Mouse (Mus musculus): Measurements from ENCODE around the gene Agt. TPM values are rescaled to one million over a fixed set of nuclear protein-coding genes. Genes with fewer than 3 reads are reported as not detected.

Agt gene
- 10 to 100 TPM; 21.5 to 23.9 TPM for total RNA-seq (2021)

DNA sequence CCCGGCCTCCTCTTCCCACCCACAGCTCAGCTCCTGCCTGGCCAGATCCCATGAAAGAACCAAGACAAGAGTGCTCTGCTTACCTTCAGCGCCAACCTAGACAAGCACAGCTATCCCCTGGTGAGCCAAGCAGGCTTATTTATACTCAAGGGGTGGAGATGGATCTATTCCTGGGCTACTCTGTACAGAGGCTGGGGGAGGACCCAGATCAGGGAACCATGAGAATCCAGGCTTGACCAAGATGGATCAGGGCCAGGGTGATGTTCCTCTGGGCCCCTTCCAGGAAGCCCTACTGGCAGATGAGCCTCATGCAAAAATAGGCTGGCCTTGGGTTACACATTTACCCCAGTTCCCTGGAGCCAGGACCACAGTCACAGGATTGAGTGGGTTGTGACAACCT is at the start of gene Agt:
Agt (minus strand) TSS at position 114 of the 400 bp plus-strand sequence.
- peak in 1 of 2 experiments; percentile 79 for DNase-seq (ENCODE audit: low spot score in 2 of 2)

DNA sequence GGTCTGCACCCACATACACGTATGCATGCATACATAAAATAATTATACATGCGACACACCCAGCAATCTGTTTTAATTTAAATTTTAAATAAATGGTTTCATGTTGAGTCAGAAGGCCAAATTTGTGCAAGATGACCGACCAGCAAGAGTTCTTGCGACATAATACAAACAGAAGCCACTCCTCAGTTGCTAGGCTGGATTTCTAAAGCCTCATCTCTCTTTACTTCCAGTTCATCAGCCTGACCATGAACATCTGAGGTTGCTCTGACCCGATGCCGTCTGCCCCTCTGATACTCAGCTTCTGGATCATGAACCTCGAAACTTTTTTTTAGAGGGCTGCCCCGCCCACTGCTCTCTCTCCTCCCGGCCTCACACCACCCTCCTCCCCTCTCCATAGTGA is 48.7 kb upstream of the Agt start:
- DNase-seq (ENCODE audit: low spot score in 2 of 2), result no peak
- intact Hi-C loops (cut with DNase I), result loop anchor here (5.0 kb wide), 1 partner anchor 44 kb away; the partner anchor contains the start of gene 2310022B05Rik

More for the DNA sequence above, at the start of gene Agt:
- intact Hi-C loops (cut with DNase I), result no loop called here

DNA sequence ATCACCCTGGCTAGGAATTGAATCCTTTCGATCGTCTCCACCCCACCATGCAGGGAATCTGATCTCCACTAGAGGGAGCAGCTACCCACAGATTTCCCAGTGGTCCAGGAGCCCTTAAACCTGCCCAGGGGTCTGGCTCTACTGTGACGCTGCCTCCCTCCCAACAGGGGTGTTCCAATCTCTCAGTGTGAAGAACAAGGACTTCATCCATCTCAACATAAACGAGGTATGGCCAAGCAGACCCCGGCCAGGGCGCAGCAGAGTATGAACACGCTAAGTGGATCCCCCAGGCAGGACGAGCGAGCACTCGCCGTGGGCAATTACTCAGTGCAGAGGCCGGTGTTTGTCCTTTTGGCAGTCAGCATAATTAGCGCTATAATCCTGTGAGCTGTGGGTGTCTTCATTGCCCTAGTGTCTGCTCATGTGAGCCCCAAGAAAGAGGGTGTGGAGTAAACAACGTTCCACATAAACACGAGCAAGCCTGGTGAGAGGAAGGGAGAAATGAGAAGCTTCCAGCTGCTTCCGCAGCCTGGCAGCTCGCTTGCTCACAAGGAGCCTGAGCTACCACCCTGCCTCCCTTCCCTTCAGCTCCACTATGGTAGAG is 47.9 kb upstream of the Agt start:
- intact Hi-C loops (cut with DNase I), result loop anchor here (1.0 to 5.0 kb wide), 2 partner anchors 45 to 60 kb away; partner anchors contain the start of gene 2310022B05Rik
- DNase-seq (ENCODE audit: low spot score in 2 of 2), result peak; percentile 86 to 89

DNA sequence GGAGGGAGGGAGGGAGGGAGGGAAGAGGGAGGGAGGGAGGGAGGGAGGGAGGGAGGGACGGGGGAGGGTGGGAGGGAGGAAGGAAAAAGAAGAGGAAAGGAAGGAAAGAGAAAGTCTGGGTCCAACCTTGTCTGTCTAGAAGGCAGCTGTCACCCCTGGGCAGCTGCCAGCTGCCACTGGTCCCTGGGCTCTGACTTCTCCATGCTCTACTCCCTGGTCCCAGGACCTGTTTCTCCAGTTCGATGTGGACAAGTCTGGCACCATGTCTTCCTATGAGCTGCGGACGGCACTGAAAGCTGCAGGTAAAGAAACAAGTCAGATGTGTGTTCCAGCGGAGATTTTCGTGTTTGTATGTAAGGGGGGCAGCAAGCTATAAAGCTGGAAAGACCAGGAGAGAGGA is 44.8 kb upstream of the Agt start:
- intact Hi-C loops (cut with DNase I), result no loop called here
- DNase-seq (ENCODE audit: low spot score in 2 of 2), result no peak

DNA sequence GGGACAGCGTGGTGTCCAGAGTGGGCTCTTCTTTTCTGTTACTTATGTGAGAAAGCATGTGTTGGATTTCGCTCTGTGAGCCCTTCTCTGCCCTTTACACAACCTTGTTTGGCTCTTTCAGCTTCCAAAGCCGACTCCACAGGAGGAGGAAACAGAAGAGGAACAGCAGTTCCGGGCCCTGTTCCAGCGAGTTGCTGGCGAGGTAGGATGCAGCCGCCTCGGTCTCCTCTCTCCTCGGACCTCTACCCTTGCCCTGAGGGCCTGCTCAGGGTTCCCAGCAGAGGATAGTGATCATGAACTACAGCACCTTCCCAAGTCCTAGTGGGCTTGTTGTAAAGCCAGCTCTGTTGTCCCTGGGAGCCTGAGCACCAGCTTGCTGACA is 39.5 kb upstream of the Agt start:
- intact Hi-C loops (cut with DNase I), result no loop called here
- DNase-seq (ENCODE audit: low spot score in 2 of 2), result no peak

DNA sequence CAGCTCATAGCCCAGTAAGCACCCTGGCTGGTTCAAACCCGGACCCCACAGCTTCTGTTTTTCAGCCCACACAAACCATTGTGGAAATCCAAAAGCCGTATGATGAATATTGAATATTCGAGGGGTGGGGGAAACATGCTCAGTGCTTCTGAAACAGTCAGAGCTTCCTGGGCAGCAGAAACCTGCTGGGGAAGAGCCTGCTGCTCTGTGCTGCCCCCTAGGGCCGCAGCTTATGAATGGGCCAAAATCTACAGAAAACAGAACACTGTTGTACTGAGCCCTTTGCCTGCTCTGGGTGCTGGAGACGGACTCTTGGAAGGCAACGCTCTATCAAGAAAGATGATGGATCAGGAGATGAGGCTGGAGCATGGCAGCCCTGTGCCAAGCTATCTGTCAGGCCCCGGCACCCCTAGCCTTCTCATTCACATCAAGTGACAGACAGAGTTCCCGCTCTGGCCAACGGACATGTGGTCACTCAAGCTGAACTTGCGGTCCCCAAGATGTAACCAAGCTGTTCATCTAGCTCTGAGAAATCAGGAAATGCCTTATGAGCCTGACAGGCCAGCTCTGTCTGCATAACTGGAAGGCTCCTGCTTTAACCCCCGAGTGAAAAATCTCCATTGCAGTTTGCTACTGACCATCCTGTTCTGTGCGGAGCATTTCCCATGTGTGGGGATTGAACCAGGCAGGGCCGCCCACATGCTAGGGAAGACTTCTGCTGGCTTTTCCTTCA is 38.9 kb upstream of the Agt start:
- intact Hi-C loops (cut with DNase I), result no loop called here
- DNase-seq (ENCODE audit: low spot score in 2 of 2), result peak in 1 of 2 experiments; percentile 21

DNA sequence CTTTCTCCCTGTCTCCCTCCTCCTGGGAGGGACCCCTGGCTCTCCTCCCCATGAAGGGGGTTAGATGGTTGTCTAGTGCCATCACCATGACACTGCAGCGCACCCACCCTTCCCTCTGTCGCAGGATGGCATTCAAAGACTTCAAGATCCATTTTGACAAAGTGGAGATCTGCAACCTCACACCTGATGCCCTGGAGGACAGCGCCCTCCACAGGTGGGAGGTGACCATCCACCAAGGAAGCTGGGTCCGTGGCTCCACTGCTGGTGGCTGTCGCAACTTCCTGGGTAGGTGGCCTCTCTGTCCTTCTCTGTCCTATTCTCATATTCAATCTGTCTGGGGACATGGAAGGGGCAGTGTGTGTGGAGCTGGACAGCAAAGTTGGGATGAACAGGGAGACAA is 34.6 kb upstream of the Agt start:
- DNase-seq (ENCODE audit: low spot score in 2 of 2), result no peak
- intact Hi-C loops (cut with DNase I), result no loop called here

DNA sequence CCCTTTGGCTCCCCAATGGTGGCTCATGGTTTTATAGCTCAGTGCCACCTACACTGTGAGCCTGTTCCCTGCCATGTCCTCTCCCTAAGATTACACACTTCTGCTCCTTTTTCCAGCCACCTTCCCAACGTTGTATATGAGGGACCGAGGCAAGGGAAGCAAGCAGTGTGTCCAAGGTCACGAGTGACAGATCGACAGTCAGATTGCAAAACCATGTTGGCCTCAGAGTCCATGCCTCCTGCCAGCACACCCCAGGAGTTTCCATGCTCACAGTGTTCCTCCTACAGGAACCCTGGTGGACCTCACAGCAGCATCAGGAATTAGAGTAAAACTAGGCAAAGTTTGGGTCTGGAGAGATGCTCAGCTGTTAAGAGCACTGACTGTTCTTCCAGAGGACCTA is 19.9 kb upstream of the Agt start:
- intact Hi-C loops (cut with DNase I), result no loop called here
- DNase-seq (ENCODE audit: low spot score in 2 of 2), result no peak

DNA sequence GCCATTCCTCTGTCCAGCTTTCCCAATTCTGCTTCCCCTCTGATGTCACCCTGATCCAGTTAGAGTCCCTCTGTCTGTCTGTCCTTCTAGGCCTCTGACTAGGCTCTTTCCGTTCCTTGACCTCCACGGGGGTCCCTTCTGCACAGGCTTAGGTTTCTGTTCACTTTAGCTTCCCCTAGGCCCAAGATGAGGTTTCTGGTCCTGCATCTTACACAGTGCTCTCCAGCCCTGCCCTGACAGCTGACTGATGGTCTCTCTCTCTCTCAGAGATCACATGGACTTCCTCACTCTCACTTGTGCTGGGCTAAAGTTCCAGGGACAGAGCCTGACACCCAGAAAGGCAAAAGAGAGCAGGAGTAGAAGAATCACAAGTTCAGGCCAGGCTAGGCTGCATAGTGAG is 17.1 kb upstream of the Agt start:
- intact Hi-C loops (cut with DNase I), result no loop called here
- DNase-seq (ENCODE audit: low spot score in 2 of 2), result no peak

DNA sequence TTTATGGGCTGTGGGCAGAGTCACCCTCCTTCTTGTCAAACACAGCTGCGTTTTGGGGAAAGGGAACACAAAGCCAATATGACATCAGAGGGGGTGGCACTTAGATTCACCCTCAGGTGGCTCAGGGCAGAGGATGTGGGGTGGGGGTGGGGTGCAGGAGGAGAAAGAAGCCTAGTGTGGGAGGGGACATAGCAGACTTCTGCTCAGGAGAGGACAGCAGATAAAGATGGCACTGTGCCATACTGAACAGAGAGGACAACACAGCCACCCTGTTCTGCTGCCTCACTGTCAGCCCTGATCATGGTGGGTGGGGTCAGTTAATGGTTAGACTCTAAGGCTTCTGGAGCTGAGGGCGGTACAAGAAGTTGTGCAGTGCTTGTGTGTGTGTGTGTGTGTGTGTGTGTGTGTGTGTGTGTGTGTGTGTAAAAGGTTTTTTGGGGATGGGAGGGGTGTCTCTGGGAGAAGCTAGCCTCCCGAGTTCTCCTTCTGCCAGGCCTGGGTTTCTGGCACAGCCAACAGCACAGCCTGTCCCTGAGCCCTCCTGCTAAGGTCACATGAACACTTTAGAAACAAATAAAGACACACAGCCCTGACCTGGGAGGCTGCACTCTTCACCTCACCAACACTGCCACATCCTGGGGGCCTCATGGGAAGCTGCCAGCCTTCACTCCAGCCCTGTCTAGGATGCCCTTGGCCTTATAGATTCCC is 16.4 kb upstream of the Agt start:
- no peak for DNase-seq (ENCODE audit: low spot score in 2 of 2)
- intact Hi-C loops (cut with DNase I), result no loop called here

DNA sequence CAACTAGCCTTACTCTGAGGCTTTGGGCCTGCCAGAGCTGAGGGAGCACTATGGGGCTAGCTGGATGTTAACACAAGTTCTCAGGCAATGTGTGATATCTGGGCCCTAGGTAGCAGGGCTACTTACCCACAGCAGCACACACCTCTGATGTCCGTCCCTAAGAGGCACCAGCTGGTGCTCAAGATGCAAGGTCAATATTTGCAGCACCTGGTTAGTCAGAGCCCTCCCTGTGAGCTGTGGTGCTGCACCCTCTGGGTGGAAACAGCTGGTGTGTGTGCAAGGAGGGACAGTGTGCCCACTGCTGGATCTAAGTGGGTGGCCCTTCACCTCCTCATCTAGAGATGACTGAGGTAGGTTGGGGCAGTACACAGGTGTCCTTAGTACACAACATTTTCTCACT is 7.2 kb upstream of the Agt start:
- intact Hi-C loops (cut with DNase I), result no loop called here
- no peak for DNase-seq (ENCODE audit: low spot score in 2 of 2)

DNA sequence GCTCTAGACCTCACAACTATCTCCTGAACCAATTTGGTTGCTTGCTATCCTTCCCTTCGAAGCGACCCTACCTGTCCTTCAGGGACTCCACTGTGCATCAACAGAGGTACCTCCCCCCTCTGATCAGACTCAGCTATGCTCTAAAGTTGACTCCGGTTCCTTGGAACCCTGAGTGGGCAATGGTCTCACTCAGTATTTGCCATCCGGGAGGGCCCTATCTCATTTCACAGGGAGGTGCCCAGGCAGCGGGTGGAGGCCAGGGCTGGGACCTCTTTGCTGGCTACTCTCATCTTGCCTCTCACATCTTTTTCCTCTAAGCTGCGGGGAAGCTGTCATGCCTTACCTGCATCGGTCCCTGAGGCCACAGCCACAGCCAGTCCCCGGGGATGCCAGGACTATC is 6.3 kb upstream of the Agt start, which contains the start of gene Capn9:
Capn9 (plus strand) TSS at position 301 of the 400 bp plus-strand sequence.
- intact Hi-C loops (cut with DNase I), result no loop called here
- no peak for DNase-seq (ENCODE audit: low spot score in 2 of 2)

DNA sequence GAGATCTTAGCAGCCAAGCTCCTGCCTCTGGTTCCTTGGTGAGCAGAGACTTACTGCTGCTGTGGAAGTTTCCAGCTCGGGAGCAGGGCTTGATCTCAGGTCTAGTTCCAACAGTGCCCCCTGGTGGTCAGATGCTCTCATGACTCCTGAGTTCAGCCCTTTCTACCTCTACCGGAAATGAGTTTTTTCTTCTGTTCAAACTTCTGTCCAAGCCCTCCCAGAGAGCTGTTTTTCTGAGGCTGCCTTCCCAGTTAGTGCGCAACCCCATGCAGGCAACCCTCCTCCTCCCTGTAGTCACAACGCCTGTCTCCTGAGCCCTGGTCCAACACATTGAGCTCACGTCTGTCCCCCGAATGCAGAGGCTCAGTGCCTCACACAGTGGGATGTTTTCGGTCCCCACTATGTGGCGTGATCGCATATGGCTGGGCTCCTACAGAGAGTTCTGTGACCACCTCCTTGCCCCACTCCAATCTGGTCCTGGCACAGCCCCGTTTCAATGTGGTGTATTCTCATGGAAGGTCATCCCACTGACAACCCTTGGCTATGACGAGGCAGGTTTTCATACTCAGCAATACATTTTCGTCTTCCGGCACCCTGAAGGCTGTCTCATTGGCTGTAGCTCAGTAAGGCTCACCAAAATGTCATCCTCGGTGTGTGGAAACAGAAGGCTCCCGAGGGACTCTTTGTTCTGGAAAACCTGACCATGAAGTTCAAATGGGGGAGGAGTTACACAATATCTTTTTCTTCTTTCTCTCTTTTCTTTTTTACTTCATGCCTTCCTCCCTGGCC is 4.2 kb upstream of the Agt start:
- DNase-seq (ENCODE audit: low spot score in 2 of 2), result peak; percentile 92 to 95
- intact Hi-C loops (cut with DNase I), result loop anchor here (5.0 kb wide), 2 partner anchors 51 to 176 kb away; partner anchors contain the start of gene Cog2

DNA sequence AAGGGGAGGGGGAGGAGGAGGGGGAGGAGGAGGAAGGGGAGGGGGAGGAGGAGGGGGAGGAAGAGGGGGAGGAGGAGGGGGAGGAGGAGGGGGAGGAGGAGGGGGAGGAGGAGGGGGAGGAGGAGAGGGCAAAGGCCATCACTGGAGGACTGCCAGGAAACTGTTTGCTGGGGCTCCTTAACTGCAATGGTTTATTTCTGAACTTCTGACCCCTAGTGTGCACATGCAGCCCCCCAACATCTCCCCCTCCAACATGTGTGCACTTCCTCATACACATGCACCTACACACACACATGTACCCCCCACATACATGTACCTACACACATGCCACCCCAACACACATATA is 2.9 kb upstream of the Agt start:
- intact Hi-C loops (cut with DNase I), result loop anchor here (5.0 kb wide), 2 partner anchors 50 to 175 kb away; partner anchors contain the start of gene Cog2
- no peak for DNase-seq (ENCODE audit: low spot score in 2 of 2)

DNA sequence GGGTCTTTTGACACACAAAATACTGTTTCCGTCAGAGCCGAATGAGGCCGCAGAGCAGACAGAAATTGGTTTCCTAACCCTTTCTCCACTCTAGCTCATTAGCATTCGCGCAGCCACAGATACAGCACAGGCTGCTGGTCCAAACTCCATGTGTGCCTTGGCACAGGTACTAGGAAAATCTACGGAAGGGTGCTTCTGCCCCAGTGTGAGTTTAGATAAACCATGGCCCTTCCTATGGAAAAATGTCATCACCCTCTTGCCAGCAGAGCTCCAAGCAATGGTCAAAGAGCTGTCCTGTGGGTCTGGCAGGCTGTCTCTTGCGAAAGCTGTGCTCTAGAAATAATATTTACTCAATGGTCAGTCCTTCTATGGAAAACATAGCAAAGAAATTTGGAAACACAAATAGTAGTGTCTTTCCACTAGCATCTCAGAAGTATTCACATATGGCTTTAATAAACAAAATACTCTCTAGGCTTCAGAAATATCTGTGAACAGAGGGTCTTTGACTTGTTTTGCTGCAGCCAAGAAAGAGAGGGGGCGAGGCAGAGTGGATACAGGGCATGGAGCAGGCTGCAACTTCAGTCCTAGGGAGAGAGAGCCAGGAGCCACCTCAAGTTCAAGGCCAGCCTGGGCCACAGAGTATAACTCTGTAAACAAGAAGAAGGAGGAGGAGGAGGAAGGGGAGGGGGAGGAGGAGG is 2.4 kb upstream of the Agt start:
- intact Hi-C loops (cut with DNase I), result loop anchor here (5.0 kb wide), 2 partner anchors 50 to 175 kb away; partner anchors contain the start of gene Cog2
- no peak for DNase-seq (ENCODE audit: low spot score in 2 of 2)

DNA sequence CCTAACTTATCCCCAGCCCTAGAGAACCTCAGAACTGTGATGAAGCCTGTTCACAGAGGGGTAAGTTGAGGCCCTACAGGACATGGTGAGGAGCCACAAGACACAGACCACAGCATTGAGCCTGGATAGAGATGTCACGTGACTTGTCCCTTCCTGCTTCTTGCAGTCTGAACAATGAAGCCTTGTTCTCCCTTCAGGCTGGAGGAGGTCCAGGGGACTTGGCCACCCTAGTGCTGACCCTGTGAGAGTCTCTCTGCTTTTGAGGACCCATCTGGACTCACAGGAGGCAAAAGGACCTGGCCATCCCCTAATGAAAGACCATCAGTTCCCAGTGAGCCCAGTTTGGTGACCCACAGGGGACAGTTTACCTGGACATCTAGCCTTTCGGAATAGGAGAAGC is 406 bp downstream of the Agt start:
- DNase-seq (ENCODE audit: low spot score in 2 of 2), result peak in 1 of 2 experiments; percentile 63
- intact Hi-C loops (cut with DNase I), result no loop called here

DNA sequence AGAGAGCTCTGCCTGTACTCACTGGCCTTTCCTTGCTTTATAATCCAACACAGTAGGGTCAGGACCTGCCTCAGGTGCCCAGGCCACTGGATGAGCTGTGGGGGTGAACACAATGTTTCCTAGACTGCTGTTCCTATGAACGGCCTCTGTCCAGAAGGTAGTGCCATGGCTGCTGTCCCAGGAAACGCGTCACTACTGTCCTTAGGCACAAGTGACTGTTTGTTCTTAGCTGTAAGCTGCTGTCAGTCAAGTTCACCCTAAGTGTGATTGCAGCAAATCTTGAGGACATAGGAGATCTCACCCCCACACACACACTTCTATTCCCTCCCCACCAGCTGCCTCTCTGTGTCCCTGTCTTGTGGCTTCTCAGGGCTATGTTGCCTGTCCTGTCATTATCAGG is 1.9 kb downstream of the Agt start:
- intact Hi-C loops (cut with DNase I), result no loop called here
- no peak for DNase-seq (ENCODE audit: low spot score in 2 of 2)

DNA sequence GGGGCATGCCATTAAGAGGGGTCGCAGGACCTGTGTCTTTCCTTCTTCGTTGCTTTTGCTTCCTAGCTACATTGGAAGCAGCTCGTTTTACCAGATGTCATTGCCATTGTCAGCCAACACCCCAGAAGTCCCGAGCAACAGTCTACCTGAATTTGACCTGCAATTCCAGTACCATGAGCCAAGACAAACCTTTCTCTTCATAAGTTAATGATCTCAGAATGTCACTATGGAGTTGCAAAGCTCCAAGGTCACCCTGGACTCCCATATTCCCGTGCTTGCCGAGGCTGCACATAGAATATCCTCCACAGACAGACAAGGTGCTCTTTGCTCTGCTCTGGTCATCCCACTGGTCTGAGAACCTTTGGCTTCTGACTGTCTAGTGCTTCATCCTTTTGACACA is 2.4 kb downstream of the Agt start:
- intact Hi-C loops (cut with DNase I), result no loop called here
- no peak for DNase-seq (ENCODE audit: low spot score in 2 of 2)

DNA sequence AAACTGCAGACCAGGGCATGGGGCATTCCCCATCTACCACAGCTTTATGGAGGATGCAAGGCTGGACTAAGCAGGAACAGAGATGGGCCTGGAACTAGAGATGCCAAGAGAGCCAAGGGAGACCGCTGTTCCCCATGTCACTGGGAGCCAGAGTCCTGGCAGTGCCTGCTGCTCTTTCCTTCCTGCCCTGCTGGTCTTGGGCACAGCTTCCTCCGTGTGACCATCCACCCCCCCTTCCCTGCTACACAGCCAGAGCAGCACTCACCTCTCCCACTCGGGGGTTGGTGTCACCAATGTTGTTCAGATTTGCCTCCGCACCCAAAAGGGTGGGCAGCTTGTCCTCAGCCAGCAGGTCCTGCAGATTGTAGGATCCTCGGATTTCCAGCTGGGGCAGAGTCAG is 12.0 kb downstream of the Agt start:
- intact Hi-C loops (cut with DNase I), result no loop called here

More for the DNA sequence above, 12.0 kb downstream of the Agt start:
- no peak for DNase-seq (ENCODE audit: low spot score in 2 of 2)

Measured in left cerebral cortex, postnatal 25 days (tissue).